Mouse (Mus musculus): ENCODE data around the gene Gja4.

Gene Gja4

DNA sequence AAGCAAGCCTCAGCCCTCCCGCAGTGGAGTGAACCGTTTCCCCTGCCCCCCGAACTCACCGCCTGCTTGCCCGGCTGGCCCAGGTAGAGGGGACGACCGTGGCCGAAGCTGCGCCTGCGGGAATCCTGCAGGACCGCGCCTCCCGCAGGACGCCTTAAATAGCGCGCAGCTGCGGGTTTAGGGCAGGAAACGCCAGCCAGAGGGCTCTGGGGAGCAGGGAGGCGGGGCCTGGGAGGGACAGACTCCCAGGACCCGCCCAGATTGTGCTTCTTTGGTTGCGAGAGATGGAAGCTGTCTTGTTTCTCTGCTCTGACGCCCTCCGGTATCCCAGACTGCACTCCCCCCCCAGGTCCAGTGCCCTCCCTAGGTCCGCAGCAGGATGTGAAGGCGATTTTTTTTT, at the start of gene Gja4:
Gja4 (minus strand) TSS at position 179 of the 400 bp plus-strand sequence.
- DNase-seq = peak; percentile 86

DNA sequence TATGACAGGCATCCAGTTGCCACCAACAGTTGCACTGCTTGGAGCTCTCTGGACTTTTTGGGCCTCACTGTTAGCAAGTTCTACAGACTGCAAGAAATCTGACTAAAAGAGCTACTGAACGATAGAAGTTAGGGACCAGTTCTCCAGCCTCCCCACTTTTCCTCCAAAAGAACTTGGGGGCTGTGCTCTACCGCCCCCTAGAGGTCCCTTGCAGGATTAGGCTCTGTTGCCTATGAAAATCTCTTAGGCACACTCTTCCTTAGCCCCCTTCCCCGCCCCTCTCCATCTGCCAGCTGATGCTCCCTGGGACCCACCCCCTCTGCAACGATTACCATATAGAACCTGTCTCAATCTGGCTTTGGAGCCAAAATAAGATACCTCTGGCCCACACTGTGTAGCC, 49.5 kb upstream of the Gja4 start:
- no peak for DNase-seq

DNA sequence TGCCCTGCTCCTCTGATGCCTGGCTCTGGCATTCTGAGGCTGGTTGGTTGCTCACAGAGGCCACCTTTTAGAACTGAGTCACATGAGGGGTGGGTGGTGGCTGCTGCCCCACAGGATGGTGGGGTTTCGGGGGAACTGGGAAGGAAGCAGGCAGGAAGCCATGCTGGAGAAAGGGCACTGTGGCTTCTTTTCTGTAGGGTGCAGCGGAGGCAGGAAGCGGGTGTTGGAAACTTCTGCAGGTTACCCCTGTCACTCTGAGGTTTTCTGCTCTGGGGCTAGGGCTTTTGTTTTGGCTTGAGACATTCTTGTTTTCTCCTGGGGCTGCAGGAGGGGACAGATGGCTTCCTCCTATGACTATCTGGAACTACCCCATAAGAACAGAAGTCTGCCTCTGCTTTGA, 48.7 kb upstream of the Gja4 start:
- no peak for DNase-seq

DNA sequence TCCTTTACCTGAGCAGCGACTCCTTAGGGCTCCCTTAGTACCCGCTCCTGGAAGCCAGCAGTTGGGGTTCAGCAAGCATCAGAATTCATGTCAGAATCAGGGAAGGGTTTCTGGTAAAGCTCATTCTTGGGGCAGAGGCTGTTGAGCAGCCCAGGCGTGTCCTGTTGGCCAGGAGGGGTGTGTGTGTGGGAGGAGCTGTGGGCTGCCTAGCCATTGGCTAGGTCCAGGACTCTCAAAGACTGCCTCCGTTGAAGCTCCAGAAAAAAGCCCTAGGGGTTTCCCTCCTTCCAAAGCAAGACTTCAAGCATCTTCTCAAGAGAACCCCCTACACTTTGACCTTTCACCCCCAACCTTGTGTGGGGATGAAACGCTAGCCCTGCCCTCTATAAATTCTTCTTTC, 44.2 kb upstream of the Gja4 start, which contains the start of gene Gjb5:
Gjb5 (minus strand) TSS at position 164 of the 400 bp plus-strand sequence.
- DNase-seq = no peak

DNA sequence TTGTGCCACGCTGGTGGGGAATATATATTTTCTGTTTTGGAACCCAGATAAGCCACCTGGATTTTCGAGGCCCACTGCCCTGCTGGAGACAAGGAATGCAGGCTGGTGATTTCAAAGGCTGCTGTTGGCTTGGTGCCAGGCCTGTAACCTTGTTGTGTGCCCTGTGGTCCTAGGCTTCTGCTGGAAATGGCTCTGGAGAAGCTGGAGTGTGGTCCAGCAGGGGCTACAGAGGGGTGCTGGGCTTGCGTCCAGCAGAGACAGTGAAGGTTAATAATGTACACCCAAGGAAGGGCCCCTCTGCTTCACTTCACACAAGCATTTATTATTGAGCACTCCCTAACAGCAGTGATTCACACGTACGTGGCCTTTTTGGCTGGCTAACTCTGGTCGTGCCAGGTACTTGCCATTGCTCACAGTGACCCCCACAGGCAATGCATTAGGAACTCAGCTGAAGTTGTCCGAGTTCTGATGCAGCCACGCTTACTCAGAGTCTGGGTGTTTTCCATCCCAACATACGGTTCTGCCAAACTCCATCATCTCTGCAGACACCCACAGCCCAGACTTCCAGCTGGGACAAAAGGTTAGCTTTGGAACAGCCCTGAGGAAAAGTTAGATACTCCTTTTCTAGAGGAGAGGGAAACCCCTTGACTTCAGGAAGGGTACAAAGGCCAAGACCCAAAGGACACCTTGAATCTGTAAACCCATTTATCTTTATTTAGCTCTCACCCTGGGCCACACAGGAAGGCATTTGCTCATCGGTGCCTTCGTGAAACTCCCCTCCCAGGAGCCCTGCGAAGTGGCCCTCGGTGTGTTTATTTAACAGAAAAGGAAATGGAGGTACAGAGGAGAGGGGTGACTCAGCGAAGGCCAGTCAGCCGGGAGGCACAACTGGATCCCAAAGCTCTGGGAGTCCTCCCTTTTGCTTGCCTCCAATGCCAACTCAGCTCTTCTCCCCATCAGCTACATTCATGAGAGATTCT, 41.0 kb upstream of the Gja4 start:
- DNase-seq = no peak

DNA sequence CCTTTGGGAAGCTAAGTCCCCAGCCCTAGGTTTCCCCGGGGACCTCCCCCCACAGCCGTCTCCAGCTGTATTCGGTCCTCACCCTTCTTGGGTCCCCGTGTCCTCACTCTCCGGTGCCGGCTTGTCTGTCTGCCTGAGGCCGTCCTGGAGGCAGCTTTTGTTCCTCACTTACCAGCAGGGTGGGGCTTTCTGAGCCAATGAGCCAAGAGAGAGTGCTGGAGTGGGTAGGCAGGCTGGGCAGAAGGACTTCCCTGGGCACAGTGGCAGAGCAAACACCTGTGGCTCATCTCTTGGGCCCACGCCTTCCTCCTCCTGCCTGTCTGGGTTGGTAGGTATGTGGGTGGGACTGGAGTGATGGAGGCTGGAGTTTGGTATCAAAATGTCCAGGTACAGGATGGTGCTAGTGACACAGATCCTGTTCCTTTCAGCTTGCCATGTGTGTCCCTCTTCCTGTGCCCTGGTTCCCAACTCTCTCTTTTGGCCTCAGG, 40.2 kb upstream of the Gja4 start, which contains the start of gene Gjb4:
Gjb4 (minus strand) TSS at position 131 of the 488 bp plus-strand sequence.
- no peak for DNase-seq

DNA sequence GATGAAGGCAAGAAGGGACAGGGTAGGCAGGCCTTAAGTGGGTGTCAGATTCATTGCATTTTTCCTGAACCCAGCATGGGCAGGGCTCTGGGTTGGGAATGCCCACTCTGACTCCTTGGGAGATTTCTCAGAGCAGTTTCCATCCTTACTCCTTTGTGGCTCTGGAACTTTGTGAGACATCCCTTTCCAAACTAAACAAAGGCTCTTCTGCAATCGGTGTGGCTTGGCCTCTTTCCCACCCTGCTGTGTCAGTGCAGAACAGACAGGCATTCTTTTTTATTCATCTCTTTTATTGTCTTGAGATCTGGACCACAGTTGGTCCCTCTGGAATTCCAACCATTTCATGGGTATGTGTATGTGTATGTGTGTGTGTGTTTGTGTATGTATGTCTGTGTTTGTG, 38.8 kb upstream of the Gja4 start:
- DNase-seq = no peak

DNA sequence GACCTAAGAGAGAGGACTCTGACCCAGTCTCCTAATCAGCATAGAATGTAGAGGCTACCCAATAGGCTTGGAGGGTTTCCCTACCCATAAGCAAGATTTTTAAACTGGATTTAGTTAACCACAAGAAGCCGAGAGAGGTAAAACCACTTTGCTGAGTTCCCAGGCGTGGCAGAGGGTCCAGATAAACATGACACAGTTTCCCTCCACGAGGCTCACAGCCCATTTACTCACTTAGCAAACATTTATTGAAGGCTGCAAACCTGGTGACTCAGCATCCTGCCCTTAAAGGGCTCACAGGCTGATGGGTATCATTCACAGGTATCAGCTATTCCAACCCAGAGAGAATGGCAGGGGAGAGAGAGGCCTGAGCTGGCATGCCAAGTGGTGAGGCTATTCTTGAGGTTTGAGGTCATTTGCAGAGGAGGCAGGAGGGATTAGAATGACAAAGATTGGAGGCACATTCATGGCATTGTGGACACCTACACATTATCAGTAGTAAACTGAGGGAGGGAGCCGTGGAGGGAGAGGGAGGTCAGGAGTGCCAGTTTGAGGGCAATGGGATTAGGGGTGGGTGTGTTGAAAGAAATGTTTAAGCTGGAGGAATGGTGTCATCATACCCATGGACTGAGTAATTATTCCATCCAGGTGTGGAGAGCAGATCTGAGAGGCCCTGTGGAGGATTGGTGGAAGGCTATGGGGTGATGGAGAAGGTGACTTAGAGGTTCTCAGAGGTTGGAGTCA, 35.9 kb upstream of the Gja4 start:
- DNase-seq = no peak

DNA sequence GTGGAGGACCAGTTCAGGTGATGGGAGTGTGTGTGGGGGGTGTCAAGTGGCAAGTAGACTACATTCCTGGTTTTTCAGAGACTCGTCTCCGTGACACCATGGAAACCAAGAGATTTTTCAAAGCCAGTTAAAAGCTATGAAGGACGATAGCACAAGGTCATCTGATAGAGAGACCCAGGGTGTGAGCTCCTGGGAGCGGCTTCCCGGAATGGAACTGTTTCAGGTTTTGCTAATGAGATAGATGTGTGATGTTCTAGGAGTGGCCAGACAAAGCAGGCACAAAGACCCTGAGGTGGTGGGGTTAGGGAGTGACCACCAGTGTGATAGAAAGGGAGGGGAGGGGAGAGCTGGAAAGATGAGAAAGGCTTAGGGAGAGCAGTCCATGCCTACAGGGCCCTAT, 31.2 kb upstream of the Gja4 start:
- DNase-seq = no peak

DNA sequence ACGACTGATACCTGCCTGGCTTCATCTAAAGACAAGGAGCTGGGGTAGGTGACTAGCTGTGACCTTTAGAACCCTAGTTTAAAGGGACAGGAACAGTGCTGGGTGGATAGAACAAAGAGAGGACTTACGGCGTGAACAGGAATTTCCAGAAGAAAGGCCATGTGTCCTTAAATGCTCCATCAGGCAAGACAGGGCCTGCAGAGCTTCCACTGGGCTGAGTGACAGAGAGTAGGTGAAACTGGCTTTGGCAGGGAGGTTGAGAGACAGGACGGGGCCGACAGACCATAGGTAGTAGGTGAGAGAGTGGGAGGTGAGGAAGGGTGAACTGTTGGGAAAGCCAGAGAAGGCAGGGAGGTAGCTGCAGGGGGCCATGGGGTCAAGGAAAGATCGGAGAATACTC, 27.5 kb upstream of the Gja4 start:
- DNase-seq = no peak

DNA sequence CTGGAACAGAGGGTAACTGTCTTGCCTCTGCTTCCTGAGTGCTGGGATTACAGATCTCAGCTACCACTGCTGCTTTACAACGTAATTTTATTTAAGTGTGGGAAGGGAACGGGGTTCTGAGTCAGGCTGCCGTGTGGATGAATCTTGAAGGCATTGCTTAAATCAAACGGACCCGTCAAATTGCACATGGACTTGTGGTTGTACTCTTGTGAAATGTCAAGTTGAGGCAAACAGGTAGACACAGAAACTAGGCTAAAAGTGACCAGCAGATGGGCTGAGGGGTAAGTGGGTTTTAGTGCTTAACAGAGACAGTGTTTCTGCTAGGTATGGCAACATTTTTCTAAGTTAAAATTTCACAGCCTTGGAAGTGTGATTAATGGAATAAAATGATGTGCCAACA, 23.8 kb upstream of the Gja4 start:
- DNase-seq = no peak

DNA sequence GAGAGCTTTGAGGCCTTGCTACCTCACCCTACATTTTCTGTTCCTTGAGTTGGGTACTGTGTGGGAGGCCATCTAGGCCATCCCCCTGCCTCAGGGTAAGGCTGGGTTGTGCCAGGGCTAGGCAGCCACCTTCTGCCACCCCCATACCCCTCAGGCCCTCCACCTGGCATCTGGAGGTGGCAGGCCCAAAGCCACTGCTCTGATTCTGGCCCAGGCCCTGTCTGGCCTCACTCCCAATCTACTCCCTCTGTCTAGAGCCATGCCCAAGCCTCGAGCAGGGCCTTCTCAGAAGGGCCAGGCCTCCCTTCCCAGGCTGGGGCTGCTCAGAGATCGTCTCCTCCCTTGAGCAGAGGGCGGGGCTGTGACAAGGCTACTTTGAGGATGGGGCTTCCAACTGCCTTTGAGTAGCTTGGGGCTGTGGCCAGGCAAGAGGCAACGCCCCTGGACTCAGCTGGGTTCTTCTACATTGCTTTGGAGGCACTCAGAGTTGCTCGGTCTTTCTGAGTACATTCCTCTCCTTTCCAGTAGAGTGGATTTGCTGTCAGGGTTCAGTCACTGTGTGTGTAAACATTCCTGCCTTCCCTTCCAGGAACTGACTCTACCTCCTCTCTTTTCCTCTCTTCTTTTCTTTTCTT, 21.1 kb upstream of the Gja4 start:
- no peak for DNase-seq

DNA sequence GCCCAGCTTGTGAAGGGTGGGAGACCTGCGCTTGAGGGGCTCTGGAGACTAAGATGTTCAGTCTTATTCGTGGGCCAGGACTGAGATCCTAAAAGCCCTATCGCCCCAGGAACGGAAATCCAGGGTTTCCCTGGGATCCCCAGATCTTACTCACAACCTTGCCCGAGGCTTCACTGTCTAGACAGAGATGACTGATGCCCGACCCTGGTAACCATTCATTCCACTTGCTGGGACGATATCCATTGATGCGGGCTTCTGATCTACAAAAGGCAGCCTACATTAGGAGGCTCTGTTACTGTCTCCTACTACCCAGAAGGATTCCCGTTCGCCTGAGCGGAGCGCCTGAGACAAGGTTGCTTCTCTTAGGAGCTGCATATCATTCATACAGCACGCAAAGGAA, 17.3 kb upstream of the Gja4 start:
- DNase-seq = no peak

DNA sequence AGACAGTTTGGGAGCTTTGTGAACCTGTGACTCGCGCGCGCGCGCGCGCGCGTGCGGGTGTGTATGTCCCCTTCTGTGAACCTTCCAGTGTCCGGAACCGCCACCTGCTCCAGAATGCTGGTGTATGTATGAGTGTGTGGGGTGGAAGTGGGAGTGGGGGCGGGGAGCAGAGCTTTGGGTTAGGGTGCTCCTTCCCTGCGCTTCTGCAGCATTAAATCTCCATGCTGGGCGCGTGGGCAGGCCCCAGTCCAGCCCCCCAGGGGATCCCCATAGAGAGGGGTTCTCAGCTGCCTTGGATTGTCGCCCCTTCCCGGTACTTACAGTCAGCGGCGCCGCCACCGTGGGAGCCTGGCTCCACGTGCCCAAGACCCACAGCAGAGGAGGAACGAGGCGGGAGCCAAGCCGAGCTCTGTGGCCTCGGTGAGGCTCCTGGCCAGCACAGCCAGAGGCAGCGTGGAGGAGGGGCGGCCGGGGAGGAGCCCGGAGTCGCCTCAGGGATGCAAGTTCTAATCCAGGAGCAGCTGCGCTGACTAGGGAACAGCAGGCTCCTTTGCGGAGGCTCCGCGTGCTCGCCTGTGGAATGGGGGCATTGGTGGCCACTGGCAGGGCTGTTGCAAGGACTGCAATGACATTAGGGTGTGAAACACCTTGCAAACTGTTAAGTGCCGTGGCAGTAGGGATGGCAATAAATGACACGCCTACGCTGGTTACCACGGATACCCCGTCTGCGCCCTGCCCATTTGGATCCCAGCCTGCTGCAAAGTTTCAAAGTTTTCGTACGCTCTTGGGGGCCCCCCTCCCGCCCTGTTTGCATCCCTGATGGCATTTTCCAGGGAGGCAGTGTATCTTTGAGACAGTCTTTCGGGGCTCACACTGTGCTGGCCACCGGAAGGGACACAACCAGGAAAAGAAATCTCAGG, 16.6 kb upstream of the Gja4 start, which contains the start of gene Gjb3:
Gjb3 (minus strand) TSS at position 664 of the 920 bp plus-strand sequence.
- no peak for DNase-seq

DNA sequence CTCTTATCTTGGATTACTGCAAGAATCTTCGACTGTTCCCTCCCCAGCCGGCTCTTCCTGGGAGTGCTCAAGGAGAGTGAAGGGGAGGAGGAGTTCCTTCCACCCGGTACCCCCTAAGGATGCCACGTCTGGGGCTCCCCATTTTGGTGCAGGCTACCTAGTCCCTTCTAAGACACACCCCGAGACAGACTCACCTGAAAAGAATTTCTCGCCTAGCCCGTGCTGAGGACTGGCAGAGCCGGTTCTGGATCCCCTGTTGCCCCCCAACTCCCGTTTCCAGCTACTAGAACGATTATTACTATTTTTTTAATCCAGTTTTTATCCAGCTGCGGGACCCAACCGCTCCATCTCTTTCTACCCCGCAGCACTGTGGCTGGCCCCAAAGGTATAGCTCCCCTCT, 15.9 kb upstream of the Gja4 start:
- DNase-seq = no peak

DNA sequence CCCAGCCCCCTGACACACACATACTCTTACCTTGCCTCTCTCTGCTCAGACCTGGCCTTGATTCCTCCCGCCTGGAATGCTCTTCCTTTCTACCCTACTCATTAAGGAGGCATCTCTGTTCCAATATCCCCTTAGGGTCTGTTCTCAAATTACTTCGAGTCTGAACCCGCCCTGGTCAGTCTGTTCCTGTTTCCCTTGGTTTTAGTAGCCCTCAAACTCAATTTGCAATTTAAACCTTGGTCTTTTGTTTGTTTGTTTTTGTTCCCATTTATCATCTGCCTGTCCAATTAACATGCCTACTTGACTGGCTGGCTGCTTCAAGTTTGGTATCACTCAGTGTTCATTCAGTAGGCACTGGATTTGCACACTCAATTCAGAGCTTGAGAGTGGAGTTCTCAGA, 15.2 kb upstream of the Gja4 start:
- DNase-seq = no peak

DNA sequence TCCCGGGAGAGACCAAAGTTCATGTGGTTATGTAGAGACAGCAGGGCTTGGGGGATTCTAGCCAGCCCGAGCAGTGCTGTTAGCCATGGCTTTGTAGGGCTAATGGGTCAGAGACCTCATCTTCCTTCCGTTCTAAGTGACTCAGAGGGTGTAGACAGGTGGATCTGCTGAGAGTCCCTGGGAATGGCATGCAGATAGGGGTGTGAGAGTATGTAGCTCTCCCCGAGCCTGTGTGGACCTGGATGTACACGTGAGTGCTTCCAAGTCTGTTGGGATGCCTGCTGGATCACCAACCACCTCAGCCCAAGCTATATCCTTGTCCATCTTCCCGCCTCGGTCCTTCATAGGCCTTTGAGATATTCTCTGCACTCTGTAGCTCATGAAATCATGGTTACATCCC, 14.5 kb upstream of the Gja4 start:
- DNase-seq = no peak

DNA sequence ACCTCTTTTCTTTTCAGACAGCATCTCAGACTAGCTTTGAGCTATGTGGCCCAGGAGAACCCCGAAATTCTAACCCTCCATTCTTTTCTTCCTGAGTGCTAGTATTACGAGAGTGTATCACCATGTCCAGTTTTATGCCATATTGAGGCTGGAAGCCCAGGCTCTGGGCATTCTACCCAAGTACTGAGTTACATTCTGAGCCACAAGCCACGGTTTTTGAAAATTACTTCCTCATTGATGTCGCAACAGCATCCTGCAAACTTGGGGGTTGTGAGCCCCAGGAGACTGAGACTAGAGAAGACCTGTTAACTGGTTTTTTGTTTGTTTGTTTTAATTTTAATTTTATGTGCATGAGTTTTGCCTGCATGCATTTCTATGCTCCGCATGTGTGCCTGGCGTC, 13.9 kb upstream of the Gja4 start:
- DNase-seq = no peak

DNA sequence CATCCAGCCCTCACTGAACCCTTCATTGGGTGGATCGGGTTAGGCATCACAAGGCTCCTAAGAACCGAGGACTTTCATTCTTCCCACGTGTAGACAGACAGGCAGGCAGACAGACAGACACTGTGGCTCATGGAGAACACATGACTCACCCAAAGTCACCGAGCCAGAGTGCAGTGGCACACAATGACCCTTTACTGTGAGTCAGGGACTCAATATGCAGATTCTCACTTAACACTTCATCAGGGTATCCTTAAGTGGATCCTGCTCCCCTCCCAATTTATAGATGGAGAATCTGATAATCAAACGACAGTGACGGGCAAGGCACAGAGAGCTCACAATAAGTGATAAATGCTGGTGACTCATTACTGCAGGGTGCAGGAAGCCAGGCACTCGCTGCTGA, 13.4 kb upstream of the Gja4 start:
- no peak for DNase-seq

DNA sequence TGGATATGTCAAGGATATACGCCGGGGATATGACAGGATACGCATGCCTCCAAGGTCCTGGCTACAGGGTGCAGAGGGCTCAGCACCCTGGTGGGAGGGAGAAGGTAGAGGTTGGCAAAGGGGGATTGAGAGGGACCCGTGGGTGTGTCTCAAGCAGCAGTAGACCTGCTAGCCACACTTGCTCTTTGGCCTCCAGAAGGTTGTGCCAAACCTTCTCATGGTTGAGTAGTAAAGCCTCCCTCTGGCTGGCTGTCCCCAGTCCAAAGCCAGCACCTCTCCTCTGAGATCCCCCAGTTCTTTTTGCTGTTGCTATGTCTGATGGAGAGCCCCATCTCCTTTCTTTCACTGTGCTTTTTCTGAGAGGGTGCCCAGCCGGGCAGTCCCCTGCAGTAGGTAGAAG, 11.4 kb upstream of the Gja4 start:
- no peak for DNase-seq

DNA sequence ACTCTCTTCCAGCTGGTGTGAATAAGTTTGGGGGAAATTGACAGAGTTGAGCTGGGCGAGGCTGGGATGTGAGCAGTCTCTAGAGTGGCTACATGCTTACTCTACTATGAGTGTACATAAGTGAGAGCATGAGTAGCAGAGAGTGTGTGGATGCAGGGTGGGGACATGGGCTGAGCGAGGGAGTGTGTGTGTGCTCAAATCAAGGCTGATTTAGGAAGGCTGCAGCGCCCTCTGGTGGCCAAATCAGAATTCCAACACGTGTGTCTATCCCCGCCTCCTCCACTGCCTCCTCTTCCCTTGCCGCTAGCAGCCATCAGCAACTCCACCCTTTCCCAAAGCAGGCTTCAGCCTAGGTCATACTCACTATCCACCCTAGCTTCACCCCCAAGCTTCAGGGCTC, 10.9 kb upstream of the Gja4 start:
- DNase-seq = peak; percentile 88

DNA sequence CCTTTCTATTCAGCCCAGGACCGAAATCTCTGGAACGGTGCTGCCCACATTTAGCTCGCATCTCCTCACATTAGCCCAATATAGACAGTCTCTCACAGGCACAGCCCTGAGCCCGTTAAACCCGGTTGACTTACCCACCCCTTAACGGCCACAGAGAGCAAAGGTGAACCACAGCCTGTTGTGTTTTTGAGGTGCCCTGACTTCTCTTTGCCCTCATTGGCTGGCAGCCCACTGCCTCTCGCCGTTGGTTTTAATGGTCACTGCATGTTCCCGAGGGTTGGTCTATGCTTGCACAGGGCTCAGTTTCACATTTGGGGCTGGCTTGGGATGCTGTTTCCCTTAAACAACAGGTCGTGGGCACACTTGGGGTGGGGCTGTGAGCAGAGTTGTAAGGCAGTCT, 10.5 kb upstream of the Gja4 start:
- DNase-seq = no peak
